Mouse (Mus musculus) left cerebral cortex, adult 8-10 months (tissue): ENCODE measurements at regions not wholly inside any gene's neighbourhood (a gene's known extent, or its start where the extent isn't known, plus 50 kb on each side); places are given as distances from the start of the nearest gene placed in this dataset.

Experiments
- DNase-seq, 2 experiments: peaks; one replicate each; pipeline ENCODE4 v3.0.0; 2022; ENCODE audit warnings: low spot score in 2 of 2

- DNase-seq = no peak
Measured at GRCm38 (mm10) chrX:133787112-133787511, 63.7 kb upstream of the Tnmd start.

GRCm38 (mm10) chrX:133754026-133754425, 65.2 kb upstream of the Pcdh19 start:
- no peak for DNase-seq

GRCm38 (mm10) chrX:133752232-133752631, 63.4 kb upstream of the Pcdh19 start:
- peak in 1 of 2 experiments; percentile 7 for DNase-seq

GRCm38 (mm10) chrX:133743446-133743845, 54.7 kb upstream of the Pcdh19 start:
- no peak for DNase-seq

GRCm38 (mm10) chrX:133738980-133739632, 50.3 kb upstream of the Pcdh19 start:
- no peak for DNase-seq
